Mouse (Mus musculus): Measurements from ENCODE around the gene Phyhd1. TPM values are rescaled to one million over a fixed set of nuclear protein-coding genes. Genes with fewer than 3 reads are reported as not detected.

The Phyhd1 gene
- polyA plus RNA-seq, 1 experiment from 2014 or later, result 14.1 TPM

GRCm38 (mm10) chr2:30285416-30286181 is 19.6 kb downstream of the Phyhd1 start:
- Histone ChIP-seq H3K9me3 (ENCODE audit: control insufficient read depth, low read length) (no peaks in the 10 kb centered on the region), H3K36me3 (ENCODE audit: control insufficient read depth, insufficient read depth, low read length) (peaks cover 4% of the 10 kb centered on the region; the same call in 1 of the 2 replicates), H3K27ac (ENCODE audit: low read depth) (no peak overlapping the region), H3K4me2 (ENCODE audit: low read length) (peak overlapping the region; percentile 92), H3K27me3 (replicated peaks; ENCODE audit: control insufficient read depth, insufficient read depth, low read length) (no peaks in the 10 kb centered on the region), H3K4me3 (ENCODE audit: low read depth, low read length) (peak overlapping the region; percentile 100), H3K9ac (ENCODE audit: low read length) (peak overlapping the region; percentile 69), H3K4me1 (replicated peaks; ENCODE audit: control insufficient read depth, insufficient read depth, low read length) (peaks cover 22% of the 10 kb centered on the region)
- ATAC-seq (replicated peaks; ENCODE audit: low FRiP score, low TSS enrichment, low read depth) (peak; percentile 61), DNase-seq (ENCODE audit: low spot score) (no peak)
- 12% methylated on average over 38 of the region's 38 CpGs for WGBS

GRCm38 (mm10) chr2:30286192-30287026 is 20.4 kb downstream of the Phyhd1 start, which contains the start of the genes Dolk and Nup188:
Gene Dolk, minus strand, starts transcription at chr2:30286334.
Gene Nup188, plus strand, starts transcription at chr2:30286397.
- DNase-seq (ENCODE audit: low spot score) (peak; percentile 98), ATAC-seq (replicated peaks; ENCODE audit: low FRiP score, low TSS enrichment, low read depth) (peak; percentile 90)
- Histone ChIP-seq H3K9me3 (ENCODE audit: control insufficient read depth, low read length) (no peaks in the 10 kb centered on the region), H3K9ac (ENCODE audit: low read length) (peak within 1 kb of the TSS; percentile 69), H3K27ac (ENCODE audit: low read depth) (peak within 1 kb of the TSS; percentile 69; the same call in 1 of the 2 replicates), H3K4me1 (replicated peaks; ENCODE audit: control insufficient read depth, insufficient read depth, low read length) (peaks cover 22% of the 10 kb centered on the region), H3K27me3 (replicated peaks; ENCODE audit: control insufficient read depth, insufficient read depth, low read length) (no peaks in the 10 kb centered on the region), H3K36me3 (ENCODE audit: control insufficient read depth, insufficient read depth, low read length) (peaks cover 4% of the 10 kb centered on the region; the same call in 1 of the 2 replicates), H3K4me2 (ENCODE audit: low read length) (peak within 1 kb of the TSS; percentile 92), H3K4me3 (ENCODE audit: low read depth, low read length) (peak within 1 kb of the TSS; percentile 100)
- 0% methylated on average over 65 of the region's 68 CpGs for WGBS

- peak overlapping the region; percentile 69; the same call in 1 of the 2 replicates for H3K27ac ChIP-seq (ENCODE audit: low read depth)
- peak overlapping the region; percentile 69 for H3K9ac ChIP-seq (ENCODE audit: low read length)
- peaks cover 4% of the 10 kb centered on the region; the same call in 1 of the 2 replicates for H3K36me3 ChIP-seq (ENCODE audit: control insufficient read depth, insufficient read depth, low read length)
- ATAC-seq (replicated peaks; ENCODE audit: low FRiP score, low TSS enrichment, low read depth), result no peak
- peak overlapping the region; percentile 100 for H3K4me3 ChIP-seq (ENCODE audit: low read depth, low read length)
- H3K4me2 ChIP-seq (ENCODE audit: low read length), result peak overlapping the region; percentile 92
- WGBS, result under 1% methylated on average over 10 of the region's 10 CpGs
- peak; percentile 64 for DNase-seq (ENCODE audit: low spot score)
- peaks cover 22% of the 10 kb centered on the region for H3K4me1 ChIP-seq (replicated peaks; ENCODE audit: control insufficient read depth, insufficient read depth, low read length)
- no peaks in the 10 kb centered on the region for H3K9me3 ChIP-seq (ENCODE audit: control insufficient read depth, low read length)
- no peaks in the 10 kb centered on the region for H3K27me3 ChIP-seq (replicated peaks; ENCODE audit: control insufficient read depth, insufficient read depth, low read length)
Measured at GRCm38 (mm10) chr2:30287027-30287373, 21.0 kb downstream of the Phyhd1 start.

- no peak overlapping the region for H3K4me3 ChIP-seq (ENCODE audit: low read depth, low read length)
- no peaks in the 10 kb centered on the region for H3K4me1 ChIP-seq (replicated peaks; ENCODE audit: control insufficient read depth, insufficient read depth, low read length)
- no peak overlapping the region for H3K4me2 ChIP-seq (ENCODE audit: low read length)
- no peak overlapping the region for H3K27ac ChIP-seq (ENCODE audit: low read depth)
- no peaks in the 10 kb centered on the region for H3K9me3 ChIP-seq (ENCODE audit: control insufficient read depth, low read length)
- 82% methylated on average over 3 of the region's 3 CpGs for WGBS
- no peak for DNase-seq (ENCODE audit: low spot score)
- H3K36me3 ChIP-seq (ENCODE audit: control insufficient read depth, insufficient read depth, low read length), result peaks cover 76% of the 10 kb centered on the region
- ATAC-seq (replicated peaks; ENCODE audit: low FRiP score, low TSS enrichment, low read depth), result no peak
- H3K9ac ChIP-seq (ENCODE audit: low read length), result no peak overlapping the region
- no peaks in the 10 kb centered on the region for H3K27me3 ChIP-seq (replicated peaks; ENCODE audit: control insufficient read depth, insufficient read depth, low read length)
Measured at GRCm38 (mm10) chr2:30299525-30299924, 33.5 kb downstream of the Phyhd1 start.

GRCm38 (mm10) chr2:30299966-30300365 is 34.0 kb downstream of the Phyhd1 start:
- H3K4me3 ChIP-seq (ENCODE audit: low read depth, low read length), result no peak overlapping the region

GRCm38 (mm10) chr2:30306087-30306486 is 40.1 kb downstream of the Phyhd1 start:
- Histone ChIP-seq H3K27ac (ENCODE audit: low read depth) (no peak overlapping the region), H3K4me1 (replicated peaks; ENCODE audit: control insufficient read depth, insufficient read depth, low read length) (no peaks in the 10 kb centered on the region), H3K4me3 (ENCODE audit: low read depth, low read length) (no peak overlapping the region), H3K4me2 (ENCODE audit: low read length) (no peak overlapping the region), H3K9me3 (ENCODE audit: control insufficient read depth, low read length) (no peaks in the 10 kb centered on the region), H3K36me3 (ENCODE audit: control insufficient read depth, insufficient read depth, low read length) (peaks cover 95% of the 10 kb centered on the region), H3K27me3 (replicated peaks; ENCODE audit: control insufficient read depth, insufficient read depth, low read length) (no peaks in the 10 kb centered on the region), H3K9ac (ENCODE audit: low read length) (no peak overlapping the region)
- no peak for ATAC-seq (replicated peaks; ENCODE audit: low FRiP score, low TSS enrichment, low read depth)
- no peak for DNase-seq (ENCODE audit: low spot score)
- 88% methylated on average over 7 of the region's 7 CpGs for WGBS

More at GRCm38 (mm10) chr2:30299966-30300365, 34.0 kb downstream of the Phyhd1 start:
- peaks cover 80% of the 10 kb centered on the region for H3K36me3 ChIP-seq (ENCODE audit: control insufficient read depth, insufficient read depth, low read length)
- no peak overlapping the region for H3K4me2 ChIP-seq (ENCODE audit: low read length)
- no peaks in the 10 kb centered on the region for H3K27me3 ChIP-seq (replicated peaks; ENCODE audit: control insufficient read depth, insufficient read depth, low read length)
- DNase-seq (ENCODE audit: low spot score), result no peak
- H3K4me1 ChIP-seq (replicated peaks; ENCODE audit: control insufficient read depth, insufficient read depth, low read length), result no peaks in the 10 kb centered on the region
- H3K9me3 ChIP-seq (ENCODE audit: control insufficient read depth, low read length), result no peaks in the 10 kb centered on the region
- no peak overlapping the region for H3K9ac ChIP-seq (ENCODE audit: low read length)
- no peak overlapping the region for H3K27ac ChIP-seq (ENCODE audit: low read depth)
- ATAC-seq (replicated peaks; ENCODE audit: low FRiP score, low TSS enrichment, low read depth), result no peak
- 90% methylated on average over 5 of the region's 5 CpGs for WGBS

GRCm38 (mm10) chr2:30309351-30309750 is 43.3 kb downstream of the Phyhd1 start:
- Histone ChIP-seq H3K4me3 (ENCODE audit: low read depth, low read length) (no peak overlapping the region), H3K4me2 (ENCODE audit: low read length) (no peak overlapping the region), H3K9ac (ENCODE audit: low read length) (no peak overlapping the region), H3K4me1 (replicated peaks; ENCODE audit: control insufficient read depth, insufficient read depth, low read length) (no peaks in the 10 kb centered on the region), H3K27me3 (replicated peaks; ENCODE audit: control insufficient read depth, insufficient read depth, low read length) (no peaks in the 10 kb centered on the region), H3K36me3 (ENCODE audit: control insufficient read depth, insufficient read depth, low read length) (peaks cover 92% of the 10 kb centered on the region), H3K27ac (ENCODE audit: low read depth) (no peak overlapping the region), H3K9me3 (ENCODE audit: control insufficient read depth, low read length) (no peaks in the 10 kb centered on the region)
- ATAC-seq (replicated peaks; ENCODE audit: low FRiP score, low TSS enrichment, low read depth) (no peak), DNase-seq (ENCODE audit: low spot score) (no peak)
- 81% methylated on average over 3 of the region's 3 CpGs for WGBS

- DNase-seq (ENCODE audit: low spot score) (no peak), ATAC-seq (replicated peaks; ENCODE audit: low FRiP score, low TSS enrichment, low read depth) (no peak)
- H3K9ac ChIP-seq (ENCODE audit: low read length), result no peak overlapping the region
- no peaks in the 10 kb centered on the region for H3K9me3 ChIP-seq (ENCODE audit: control insufficient read depth, low read length)
- no peaks in the 10 kb centered on the region for H3K4me1 ChIP-seq (replicated peaks; ENCODE audit: control insufficient read depth, insufficient read depth, low read length)
- H3K4me2 ChIP-seq (ENCODE audit: low read length), result no peak overlapping the region
- no peaks in the 10 kb centered on the region for H3K27me3 ChIP-seq (replicated peaks; ENCODE audit: control insufficient read depth, insufficient read depth, low read length)
- H3K36me3 ChIP-seq (ENCODE audit: control insufficient read depth, insufficient read depth, low read length), result peaks cover 93% of the 10 kb centered on the region
- no peak overlapping the region for H3K4me3 ChIP-seq (ENCODE audit: low read depth, low read length)
- H3K27ac ChIP-seq (ENCODE audit: low read depth), result no peak overlapping the region
- WGBS, result 90% methylated on average over 2 of the region's 2 CpGs
Measured at GRCm38 (mm10) chr2:30311481-30311880, 45.5 kb downstream of the Phyhd1 start.

Measured in intestine, embryonic 14.5 days (tissue).